Mouse (Mus musculus) neural tube, embryonic 12.5 days (tissue): ENCODE data around the gene Senp1. TPM values are rescaled to one million over a fixed set of nuclear protein-coding genes. Genes with fewer than 3 reads are reported as not detected.

ENCODE experiments used
- ATAC-seq: fragments of 200-750 bp; cut with Nextera tagmentation; 2 replicates; pipeline ENCODE4 v1.8.0; 2017; ENCODE audit warnings: low read depth, mild to moderate bottlenecking, moderate TSS enrichment, moderate library complexity; ENCODE audit not compliant: low FRiP score
- H3K27ac ChIP-seq: fragments of 300-500 bp; sonication (generic); 2 replicates; pipeline ENCODE4 v1.5.1; 2016
- H3K27me3 ChIP-seq: fragments of 300-500 bp; sonication (generic); replicated peaks from 2 replicates; pipeline ENCODE4 v1.6.1; 2016; ENCODE audit warnings: mild to moderate bottlenecking
- H3K36me3 ChIP-seq: fragments of 300-500 bp; sonication (generic); 2 replicates; pipeline ENCODE4 v1.6.1; 2016; ENCODE audit warnings: mild to moderate bottlenecking
- H3K4me1 ChIP-seq: fragments of 300-500 bp; sonication (generic); 2 replicates; pipeline ENCODE4 v1.6.1; 2016
- H3K4me2 ChIP-seq: fragments of 300-500 bp; sonication (generic); replicated peaks from 2 replicates; pipeline ENCODE4 v1.6.1; 2016; ENCODE audit warnings: mild to moderate bottlenecking
- H3K4me3 ChIP-seq: fragments of 300-500 bp; sonication (generic); 2 replicates; pipeline ENCODE4 v1.5.1; 2016
- H3K9ac ChIP-seq: fragments of 300-500 bp; sonication (generic); 2 replicates; pipeline ENCODE4 v1.6.1; 2016; ENCODE audit warnings: mild to moderate bottlenecking
- H3K9me3 ChIP-seq: fragments of 300-500 bp; sonication (generic); 2 replicates; pipeline ENCODE4 v1.6.1; 2016; ENCODE audit warnings: mild to moderate bottlenecking
- WGBS: fragments of 180-500 bp; shearing (Covaris S2); methylation state at CpG from one replicate; pipeline ENCODE4 v1.1.7; 2016; 5-methylcytosine and 5-hydroxymethylcytosine counted together
- polyA plus RNA-seq: library from polyadenylated mRNA; unstranded; fragments of >200 nt; fragmentation: Nextera tagmentation; extraction: Ambion mirVana; gene quantifications from 2 replicates; pipeline ENCODE4 v1.2.1, GENCODE M21; 2016

Senp1 gene
- polyA plus RNA-seq, 1 experiment from 2014 or later = 33.1 TPM

DNA sequence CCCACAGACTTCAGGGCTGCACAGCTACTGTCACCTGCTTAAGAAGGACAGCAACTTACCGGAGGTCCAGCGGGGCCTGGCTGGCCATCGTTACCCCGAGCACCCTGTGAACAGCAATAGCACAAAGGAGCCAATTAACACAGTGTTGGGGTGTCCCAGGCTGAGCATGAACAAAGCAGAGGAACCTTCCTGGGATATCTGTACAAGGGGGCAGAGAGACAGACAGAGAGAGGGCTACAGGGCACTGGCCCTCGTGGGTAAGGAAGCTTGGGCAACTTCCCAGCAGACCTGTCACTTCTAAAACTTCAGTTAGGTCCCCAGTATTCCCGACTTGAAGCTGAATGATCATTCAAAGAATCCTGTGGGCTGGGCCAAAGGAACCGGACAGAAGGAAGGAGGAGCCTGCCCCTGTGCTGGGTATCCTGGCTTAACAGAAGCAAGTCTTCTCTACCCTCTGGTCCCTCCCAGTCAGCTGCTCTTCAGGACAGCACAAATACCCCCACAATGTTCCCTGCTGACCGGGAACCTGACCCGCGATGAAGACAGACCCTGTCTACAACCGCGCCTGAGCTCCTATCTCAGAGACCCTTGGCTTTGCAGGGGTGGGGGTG, 102.2 kb downstream of the Senp1 start:
- H3K27me3 ChIP-seq = no peaks in the 10 kb centered on the region
- H3K4me3 ChIP-seq = no peak overlapping the region
- peak overlapping the region; percentile 17 for H3K27ac ChIP-seq
- WGBS = 10% methylated on average over 12 of the region's 12 CpGs
- H3K9ac ChIP-seq = peak overlapping the region; percentile 30; the same call in 1 of the 2 replicates
- H3K36me3 ChIP-seq = peaks cover 49% of the 10 kb centered on the region
- H3K4me2 ChIP-seq = peak overlapping the region; percentile 49
- no peaks in the 10 kb centered on the region for H3K9me3 ChIP-seq
- H3K4me1 ChIP-seq = peaks cover 53% of the 10 kb centered on the region
- no peak for ATAC-seq

DNA sequence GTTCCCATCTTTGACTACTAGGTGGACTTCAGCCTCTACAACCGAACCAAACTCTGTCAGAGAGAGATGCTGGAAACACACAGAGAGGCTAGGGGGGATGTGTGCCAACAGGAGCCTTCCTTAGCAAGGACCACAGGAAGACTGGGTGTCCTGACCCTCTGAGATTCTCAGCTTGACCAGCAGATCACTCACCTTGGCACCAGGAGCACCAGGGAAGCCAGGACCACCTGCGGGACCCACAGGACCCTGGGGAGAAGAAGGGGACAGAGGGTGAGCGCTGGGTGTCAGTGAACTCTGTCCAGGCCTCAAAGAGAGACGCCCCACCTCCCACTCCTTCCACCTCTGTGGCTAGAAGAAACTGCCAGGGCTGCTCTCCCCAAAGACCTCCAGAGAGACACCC, 102.8 kb downstream of the Senp1 start:
- peak overlapping the region; percentile 49 for H3K4me2 ChIP-seq
- peak overlapping the region; percentile 17 for H3K27ac ChIP-seq
- H3K36me3 ChIP-seq = peaks cover 49% of the 10 kb centered on the region
- H3K9me3 ChIP-seq = no peaks in the 10 kb centered on the region
- peak overlapping the region; percentile 30 for H3K9ac ChIP-seq
- ATAC-seq = no peak
- no peaks in the 10 kb centered on the region for H3K27me3 ChIP-seq
- 16% methylated on average over 4 of the region's 4 CpGs for WGBS
- H3K4me1 ChIP-seq = peaks cover 48% of the 10 kb centered on the region
- no peak overlapping the region for H3K4me3 ChIP-seq

DNA sequence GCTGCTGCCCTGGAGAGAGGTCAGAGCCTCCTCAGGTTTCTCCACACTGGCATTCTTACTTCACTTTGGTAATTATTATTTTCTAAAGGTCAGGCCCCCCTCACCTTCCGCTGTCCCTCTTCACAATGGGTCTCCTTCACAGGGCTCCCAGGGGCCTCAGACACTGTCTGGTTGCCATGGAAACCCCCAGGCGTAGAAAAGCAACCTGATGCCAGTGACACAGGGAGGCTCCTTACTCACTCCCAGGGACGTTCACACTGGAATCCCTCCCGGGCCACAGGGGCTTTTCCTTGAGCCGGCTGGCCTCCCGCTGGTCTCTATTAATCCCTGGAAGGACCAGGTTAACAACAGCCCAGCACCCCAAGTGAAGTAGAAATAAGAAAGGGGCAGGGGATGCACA, 103.4 kb downstream of the Senp1 start:
- H3K36me3 ChIP-seq = peaks cover 50% of the 10 kb centered on the region
- H3K9ac ChIP-seq = no peak overlapping the region
- WGBS = 2% methylated on average over 6 of the region's 6 CpGs
- peaks cover 48% of the 10 kb centered on the region for H3K4me1 ChIP-seq
- ATAC-seq = peak; percentile 48
- peak overlapping the region; percentile 49 for H3K4me2 ChIP-seq
- H3K27me3 ChIP-seq = no peaks in the 10 kb centered on the region
- H3K4me3 ChIP-seq = no peak overlapping the region
- no peaks in the 10 kb centered on the region for H3K9me3 ChIP-seq
- H3K27ac ChIP-seq = peak overlapping the region; percentile 17; the same call in 1 of the 2 replicates

DNA sequence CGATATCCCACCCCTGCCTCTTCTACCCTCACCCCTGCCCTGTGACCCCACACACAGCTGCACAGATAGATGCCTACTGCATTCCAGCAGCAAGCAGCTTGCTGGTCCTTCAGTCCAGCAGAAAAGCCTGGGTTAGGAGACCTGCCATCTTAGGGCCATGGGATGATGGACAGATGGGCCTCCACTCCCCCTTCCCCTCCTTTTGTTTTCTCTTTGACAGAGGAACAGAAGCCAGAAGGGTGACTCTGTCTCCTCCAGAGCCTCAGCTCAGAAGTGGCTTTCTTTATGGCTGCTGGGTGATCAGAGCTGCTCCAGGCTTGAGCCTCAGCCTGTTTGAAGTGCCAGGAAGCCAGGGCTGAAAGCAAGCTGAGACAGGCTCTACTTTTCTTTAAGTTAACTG, 104.0 kb downstream of the Senp1 start:
- H3K4me1 ChIP-seq = peaks cover 48% of the 10 kb centered on the region
- peak overlapping the region; percentile 49 for H3K4me2 ChIP-seq
- H3K36me3 ChIP-seq = peaks cover 51% of the 10 kb centered on the region
- ATAC-seq = no peak
- no peaks in the 10 kb centered on the region for H3K9me3 ChIP-seq
- H3K27ac ChIP-seq = peak overlapping the region; percentile 59; the same call in 1 of the 2 replicates
- H3K4me3 ChIP-seq = no peak overlapping the region
- H3K9ac ChIP-seq = no peak overlapping the region
- H3K27me3 ChIP-seq = no peaks in the 10 kb centered on the region
- WGBS = 7% methylated on average over 1 of the region's 1 CpGs

Other genes with a start within 250 kb of the Senp1 start
- 28.9 and 29.7 TPM in 2 replicates for gene Hdac7, start 249.2 kb downstream of the Senp1 start, polyA plus RNA-seq
- gene Vdr, start 183.1 kb downstream of the Senp1 start, polyA plus RNA-seq = 0.09 and 0.41 TPM in 2 replicates
- 50.2 and 50.8 TPM in 2 replicates for gene Tmem106c, start 129.5 kb downstream of the Senp1 start, polyA plus RNA-seq
- gene Col2a1, start 89.0 kb downstream of the Senp1 start, polyA plus RNA-seq = 182 and 193 TPM in 2 replicates
- 50.4 and 50.9 TPM in 2 replicates for gene Pfkm, start 1.2 kb downstream of the Senp1 start, polyA plus RNA-seq
- 51.4 and 52.1 TPM in 2 replicates for gene Asb8, start 71.9 kb upstream of the Senp1 start, polyA plus RNA-seq
- 22.5 and 24.0 TPM in 2 replicates for gene Ccdc184, start 73.4 kb upstream of the Senp1 start, polyA plus RNA-seq
- not detected in 2 replicates for gene Olfr288, start 101.8 kb upstream of the Senp1 start, polyA plus RNA-seq
- not detected in 2 replicates for gene Gm44579, start 127.2 kb upstream of the Senp1 start, polyA plus RNA-seq
- 0.15 TPM in 1 of 2 replicates, not detected in the other for gene Olfr287, start 127.3 kb upstream of the Senp1 start, polyA plus RNA-seq
- not detected in 2 replicates for gene Olfr286, start 140.7 kb upstream of the Senp1 start, polyA plus RNA-seq
- not detected in 2 replicates for gene H1fnt, start 163.5 kb upstream of the Senp1 start, polyA plus RNA-seq
- 2.9 and 3.5 TPM in 2 replicates for gene Zfp641, start 202.4 kb upstream of the Senp1 start, polyA plus RNA-seq
- gene Olfr285, start 223.6 kb upstream of the Senp1 start, polyA plus RNA-seq = not detected in 2 replicates
- not detected in 2 replicates for gene Olfr284, start 247.2 kb upstream of the Senp1 start, polyA plus RNA-seq